Mouse (Mus musculus) stomach, embryonic 15.5 days (tissue): ENCODE results near the gene Psmd12. TPM values are rescaled to one million over a fixed set of nuclear protein-coding genes. Genes with fewer than 3 reads are reported as not detected.
A peak's percentile ranks its signal among the peaks of the same experiment; 100 is the strongest.

ENCODE experiments used
- ATAC-seq: fragments of 200-750 bp; cut with Nextera tagmentation; 2 replicates; pipeline ENCODE4 v1.8.0; 2017; ENCODE audit warnings: low read depth, moderate number of reproducible peaks, moderate TSS enrichment; ENCODE audit not compliant: insufficient read depth, low FRiP score
- H3K27ac ChIP-seq: fragments of 300-500 bp; sonication (generic); 2 replicates; pipeline ENCODE4 v1.5.1; 2015; ENCODE audit warnings: mild to moderate bottlenecking, inconsistent platforms
- H3K27me3 ChIP-seq: fragments of 300-500 bp; sonication (generic); replicated peaks from 2 replicates; pipeline ENCODE4 v1.6.1; 2015; ENCODE audit warnings: inconsistent platforms
- H3K36me3 ChIP-seq: fragments of 300-500 bp; sonication (generic); 2 replicates; pipeline ENCODE4 v1.6.1; 2015; ENCODE audit warnings: inconsistent platforms
- H3K4me1 ChIP-seq: fragments of 300-500 bp; sonication (generic); 2 replicates; pipeline ENCODE4 v1.6.1; 2015; ENCODE audit warnings: inconsistent platforms
- H3K4me2 ChIP-seq: fragments of 300-500 bp; sonication (generic); 2 replicates; pipeline ENCODE4 v1.6.1; 2015; ENCODE audit warnings: mild to moderate bottlenecking, inconsistent platforms
- H3K4me3 ChIP-seq: fragments of 300-500 bp; sonication (generic); replicated peaks from 2 replicates; pipeline ENCODE4 v1.5.1; 2015; ENCODE audit warnings: inconsistent platforms
- H3K9ac ChIP-seq: fragments of 300-500 bp; sonication (generic); 2 replicates; pipeline ENCODE4 v1.6.1; 2015; ENCODE audit warnings: inconsistent platforms
- H3K9me3 ChIP-seq: fragments of 300-500 bp; sonication (generic); 2 replicates; pipeline ENCODE4 v1.6.1; 2016; ENCODE audit warnings: inconsistent platforms
- WGBS: fragments of 180-500 bp; shearing (Covaris S2); methylation state at CpG from one replicate; pipeline ENCODE4 v1.1.7; 2015; 5-methylcytosine and 5-hydroxymethylcytosine counted together
- polyA plus RNA-seq: library from polyadenylated mRNA; unstranded; fragments of >200 nt; fragmentation: Nextera tagmentation; extraction: Ambion mirVana; gene quantifications from 2 replicates; pipeline ENCODE4 v1.2.1, GENCODE M21; 2015

Gene Psmd12
- polyA plus RNA-seq, 1 experiment from 2014 or later, result 160 TPM

DNA sequence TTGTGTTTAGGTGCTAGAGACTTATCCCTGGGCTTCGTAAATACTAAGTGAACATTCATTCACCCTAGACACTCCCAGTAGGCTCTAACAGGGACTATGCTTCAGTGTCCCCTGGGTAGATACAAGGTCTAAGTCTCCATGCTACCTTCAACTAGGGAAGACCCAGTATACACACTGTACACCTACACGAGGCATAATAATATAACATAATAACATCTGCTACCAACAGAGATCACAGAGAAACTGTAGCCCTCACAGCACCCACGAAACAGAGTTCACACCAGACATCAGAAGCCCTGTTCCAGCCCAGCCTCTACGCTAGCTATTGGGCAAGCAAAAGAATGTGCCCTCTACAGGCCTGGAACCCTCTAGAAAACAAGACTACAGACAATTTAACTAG, 14.2 kb upstream of the Psmd12 start:
- Histone ChIP-seq H3K9ac (no peak overlapping the region), H3K4me3 (no peak overlapping the region), H3K4me1 (peaks cover 12% of the 10 kb centered on the region), H3K36me3 (no peaks in the 10 kb centered on the region), H3K27me3 (no peaks in the 10 kb centered on the region), H3K9me3 (no peaks in the 10 kb centered on the region), H3K4me2 (no peak overlapping the region), H3K27ac (no peak overlapping the region)
- no peak for ATAC-seq
- WGBS, result 92% methylated on average over 4 of the region's 4 CpGs

DNA sequence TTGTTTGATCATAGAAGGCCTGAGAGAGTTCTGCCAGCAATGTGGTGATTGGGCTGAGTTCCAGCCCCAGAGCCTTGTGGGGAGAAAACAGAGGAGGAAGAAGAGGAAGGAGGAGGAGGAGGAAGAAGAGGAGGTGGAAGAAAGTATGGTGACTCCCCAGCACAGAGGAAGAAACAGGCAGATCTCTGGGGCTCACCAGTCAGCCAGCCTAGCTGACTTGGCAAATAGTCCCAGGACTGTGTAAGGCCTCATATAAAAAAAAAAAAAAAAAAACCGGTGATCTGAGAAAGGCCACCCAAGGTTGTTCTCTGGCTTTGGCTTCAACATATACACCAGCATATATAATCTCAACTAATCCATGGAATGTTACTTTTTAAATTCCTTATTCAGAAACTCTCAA, 13.3 kb upstream of the Psmd12 start:
- Histone ChIP-seq H3K27ac (no peak overlapping the region), H3K4me1 (peaks cover 15% of the 10 kb centered on the region), H3K27me3 (no peaks in the 10 kb centered on the region), H3K4me3 (no peak overlapping the region), H3K9me3 (no peaks in the 10 kb centered on the region), H3K36me3 (no peaks in the 10 kb centered on the region), H3K9ac (no peak overlapping the region), H3K4me2 (no peak overlapping the region)
- 60% methylated on average over 1 of the region's 1 CpGs for WGBS
- no peak for ATAC-seq

GRCm38 (mm10) chr11:107466611-107467391, 12.5 kb upstream of the Psmd12 start:
- no peak overlapping the region; the same call in 1 of the 2 replicates for H3K27ac ChIP-seq
- WGBS, result 59% methylated on average over 6 of the region's 6 CpGs

DNA sequence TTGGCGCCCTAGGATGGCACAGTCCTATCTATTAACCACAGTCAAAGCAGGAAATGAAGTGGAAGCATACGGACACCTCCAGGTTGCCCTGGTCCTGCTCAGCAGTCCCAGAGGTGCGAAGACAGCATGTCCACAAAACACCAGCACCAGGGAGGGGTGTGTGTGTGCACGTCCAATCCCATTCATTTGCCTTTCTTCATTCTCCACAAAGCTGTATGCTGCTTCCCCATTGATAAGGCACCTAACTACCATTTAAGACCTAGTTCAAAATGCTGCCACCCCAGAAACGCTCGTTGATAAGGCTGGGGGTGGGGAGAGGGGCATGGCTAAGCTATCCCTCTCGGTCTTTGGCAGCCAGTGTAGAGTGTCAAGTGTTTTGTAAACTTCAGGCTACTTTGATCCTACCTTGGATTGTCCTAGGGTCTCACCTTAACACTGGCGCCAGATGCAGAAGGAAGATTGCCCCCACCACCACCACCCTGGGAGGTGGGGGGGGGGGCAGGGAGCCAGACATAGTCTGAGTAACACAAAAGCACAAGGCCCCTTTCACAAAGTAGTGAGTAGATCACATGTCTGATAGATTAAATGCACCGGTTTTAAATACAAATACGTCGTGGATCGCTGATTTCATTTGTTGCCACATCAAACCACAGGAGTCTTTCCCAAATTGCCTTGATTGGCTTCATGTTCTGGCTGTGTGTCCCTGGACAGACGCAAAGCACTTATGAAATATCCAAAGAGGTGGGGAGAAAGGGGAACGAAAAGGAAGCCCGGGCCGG, 10.8 kb upstream of the Psmd12 start:
- Histone ChIP-seq H3K4me1 (peaks cover 19% of the 10 kb centered on the region), H3K9ac (peak overlapping the region; percentile 88; the same call in 1 of the 2 replicates), H3K27me3 (no peaks in the 10 kb centered on the region), H3K4me3 (peak overlapping the region; percentile 78), H3K36me3 (no peaks in the 10 kb centered on the region), H3K27ac (peak overlapping the region; percentile 89), H3K9me3 (no peaks in the 10 kb centered on the region), H3K4me2 (peak overlapping the region; percentile 98)
- peak; percentile 38; the same call in 1 of the 2 replicates for ATAC-seq
- 21% methylated on average over 16 of the region's 16 CpGs for WGBS

More at GRCm38 (mm10) chr11:107466611-107467391, 12.5 kb upstream of the Psmd12 start:
- H3K9me3 ChIP-seq, result no peaks in the 10 kb centered on the region
- no peaks in the 10 kb centered on the region for H3K36me3 ChIP-seq
- no peak overlapping the region for H3K9ac ChIP-seq
- no peak overlapping the region for H3K4me2 ChIP-seq
- no peaks in the 10 kb centered on the region for H3K27me3 ChIP-seq
- H3K4me3 ChIP-seq, result no peak overlapping the region
- no peak for ATAC-seq
- H3K4me1 ChIP-seq, result peaks cover 19% of the 10 kb centered on the region

DNA sequence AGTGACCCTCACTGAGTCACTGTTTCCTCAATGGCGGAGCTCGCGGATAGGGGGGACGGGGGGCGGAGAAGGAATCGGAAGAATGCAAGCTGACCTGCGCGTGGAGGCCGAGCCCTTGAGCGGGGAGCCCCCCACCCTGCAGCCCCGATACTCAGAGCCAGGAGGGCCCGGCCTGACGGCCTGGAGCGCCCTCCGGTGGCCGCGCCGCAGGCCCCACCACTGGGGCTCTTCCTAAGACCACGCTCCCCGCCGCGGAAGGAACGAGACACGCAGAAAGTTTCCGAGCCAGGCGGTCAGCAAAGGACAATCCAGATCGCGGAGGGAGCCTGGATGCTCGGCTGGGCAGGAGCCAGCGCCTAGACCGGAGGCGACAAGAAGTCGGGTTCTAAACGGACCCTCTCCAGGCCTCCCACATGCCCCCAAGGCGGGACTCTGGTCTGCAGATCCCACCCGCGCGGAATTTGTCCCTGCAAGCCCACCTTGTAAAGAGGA, 10.2 kb upstream of the Psmd12 start:
- peak overlapping the region; percentile 89 for H3K27ac ChIP-seq
- WGBS, result under 1% methylated on average over 38 of the region's 38 CpGs
- peaks cover 19% of the 10 kb centered on the region for H3K4me1 ChIP-seq
- no peaks in the 10 kb centered on the region for H3K9me3 ChIP-seq
- H3K9ac ChIP-seq, result peak overlapping the region; percentile 88
- H3K4me2 ChIP-seq, result peak overlapping the region; percentile 98
- no peaks in the 10 kb centered on the region for H3K27me3 ChIP-seq
- no peaks in the 10 kb centered on the region for H3K36me3 ChIP-seq
- ATAC-seq, result peak; percentile 77
- peak overlapping the region; percentile 78 for H3K4me3 ChIP-seq

DNA sequence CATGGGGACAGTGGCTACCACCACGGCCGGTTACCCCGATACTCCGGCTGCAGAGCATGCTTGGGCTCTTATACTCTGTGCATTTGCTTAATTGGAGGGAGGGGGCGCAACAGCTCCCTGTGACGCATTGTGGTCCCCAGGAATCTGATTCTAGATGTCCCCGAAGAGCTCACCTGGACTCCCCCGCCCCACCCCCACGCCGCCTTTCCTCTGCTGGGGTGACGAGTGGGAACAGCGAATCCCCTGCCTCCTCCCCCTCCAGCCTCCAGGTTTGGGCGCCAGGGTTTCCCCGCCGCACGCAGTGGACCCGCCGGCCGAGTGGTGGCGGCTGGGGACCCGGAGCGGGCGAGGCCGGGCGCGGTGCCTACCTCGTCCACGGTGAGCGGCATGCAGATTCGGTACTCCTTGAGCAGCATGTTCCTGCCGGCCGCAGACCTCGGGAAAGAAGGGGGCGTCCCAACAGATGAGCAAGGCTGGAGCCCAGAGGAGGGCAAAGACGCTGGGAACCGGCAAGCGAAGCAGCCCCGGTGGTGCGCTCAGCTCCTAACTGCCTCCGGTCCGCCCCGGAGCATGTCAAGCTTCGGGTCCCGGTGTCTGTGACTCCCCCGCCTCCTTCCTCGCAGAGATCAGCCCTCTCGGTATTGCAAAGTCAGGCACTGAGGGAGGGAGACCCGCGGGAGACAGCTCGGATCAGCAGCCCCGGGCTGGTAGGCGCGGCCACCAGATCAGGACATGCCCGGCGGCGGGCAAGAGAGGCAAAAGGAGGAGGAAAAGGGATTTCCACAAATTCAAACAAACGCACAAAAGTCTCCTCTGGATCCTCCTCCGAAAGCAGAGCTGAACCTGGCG, 9.5 kb upstream of the Psmd12 start:
- no peaks in the 10 kb centered on the region for H3K9me3 ChIP-seq
- H3K27ac ChIP-seq, result peak overlapping the region; percentile 89
- peak overlapping the region; percentile 88 for H3K9ac ChIP-seq
- peaks cover 19% of the 10 kb centered on the region for H3K4me1 ChIP-seq
- no peaks in the 10 kb centered on the region for H3K36me3 ChIP-seq
- WGBS, result under 1% methylated on average over 59 of the region's 59 CpGs
- H3K4me3 ChIP-seq, result peak overlapping the region; percentile 78
- peak; percentile 56 for ATAC-seq
- peak overlapping the region; percentile 98 for H3K4me2 ChIP-seq
- no peaks in the 10 kb centered on the region for H3K27me3 ChIP-seq

GRCm38 (mm10) chr11:107470521-107471041, 8.7 kb upstream of the Psmd12 start, which contains the start of gene Pitpnc1:
TSS of gene Pitpnc1 (minus strand) at chr11:107470699.
- Histone ChIP-seq H3K4me3 (peak within 1 kb of the TSS; percentile 78), H3K4me1 (peaks cover 19% of the 10 kb centered on the region), H3K27me3 (no peaks in the 10 kb centered on the region), H3K27ac (peak within 1 kb of the TSS; percentile 89), H3K9me3 (no peaks in the 10 kb centered on the region), H3K4me2 (peak within 1 kb of the TSS; percentile 98), H3K36me3 (no peaks in the 10 kb centered on the region), H3K9ac (peak within 1 kb of the TSS; percentile 88)
- under 1% methylated on average over 37 of the region's 37 CpGs for WGBS
- peak; percentile 86 for ATAC-seq

GRCm38 (mm10) chr11:107471071-107471720, 8.1 kb upstream of the Psmd12 start:
- Histone ChIP-seq H3K9me3 (no peaks in the 10 kb centered on the region), H3K4me1 (peaks cover 19% of the 10 kb centered on the region), H3K4me2 (peak overlapping the region; percentile 98), H3K27ac (peak overlapping the region; percentile 89), H3K36me3 (no peaks in the 10 kb centered on the region), H3K27me3 (no peaks in the 10 kb centered on the region), H3K4me3 (peak overlapping the region; percentile 78), H3K9ac (peak overlapping the region; percentile 88; the same call in 1 of the 2 replicates)
- 7% methylated on average over 11 of the region's 11 CpGs for WGBS
- no peak for ATAC-seq

DNA sequence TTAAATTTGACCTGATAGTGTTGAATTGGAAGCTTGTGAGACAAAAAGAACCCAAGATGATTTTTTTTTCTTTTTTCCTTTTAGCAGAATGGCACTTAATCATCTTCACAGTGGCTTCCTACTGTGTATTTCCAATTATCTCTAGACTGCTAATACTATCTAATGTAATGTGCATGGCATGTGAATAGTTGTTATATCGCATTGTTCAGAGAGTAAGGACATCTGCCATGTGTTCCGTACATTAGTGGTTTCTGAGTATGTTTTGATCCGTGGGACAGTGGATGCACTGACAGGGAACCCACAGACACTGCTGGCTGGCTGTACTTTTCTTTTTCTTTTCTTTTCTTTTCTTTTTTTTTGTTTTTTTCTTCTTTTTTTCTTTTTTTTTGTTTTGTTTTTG, 7.0 kb upstream of the Psmd12 start:
- H3K9me3 ChIP-seq, result no peaks in the 10 kb centered on the region
- H3K27me3 ChIP-seq, result no peaks in the 10 kb centered on the region
- H3K9ac ChIP-seq, result no peak overlapping the region
- H3K4me2 ChIP-seq, result no peak overlapping the region
- H3K4me3 ChIP-seq, result no peak overlapping the region
- no peaks in the 10 kb centered on the region for H3K36me3 ChIP-seq
- WGBS, result 92% methylated on average over 3 of the region's 3 CpGs
- H3K27ac ChIP-seq, result no peak overlapping the region
- H3K4me1 ChIP-seq, result peaks cover 12% of the 10 kb centered on the region
- ATAC-seq, result no peak

DNA sequence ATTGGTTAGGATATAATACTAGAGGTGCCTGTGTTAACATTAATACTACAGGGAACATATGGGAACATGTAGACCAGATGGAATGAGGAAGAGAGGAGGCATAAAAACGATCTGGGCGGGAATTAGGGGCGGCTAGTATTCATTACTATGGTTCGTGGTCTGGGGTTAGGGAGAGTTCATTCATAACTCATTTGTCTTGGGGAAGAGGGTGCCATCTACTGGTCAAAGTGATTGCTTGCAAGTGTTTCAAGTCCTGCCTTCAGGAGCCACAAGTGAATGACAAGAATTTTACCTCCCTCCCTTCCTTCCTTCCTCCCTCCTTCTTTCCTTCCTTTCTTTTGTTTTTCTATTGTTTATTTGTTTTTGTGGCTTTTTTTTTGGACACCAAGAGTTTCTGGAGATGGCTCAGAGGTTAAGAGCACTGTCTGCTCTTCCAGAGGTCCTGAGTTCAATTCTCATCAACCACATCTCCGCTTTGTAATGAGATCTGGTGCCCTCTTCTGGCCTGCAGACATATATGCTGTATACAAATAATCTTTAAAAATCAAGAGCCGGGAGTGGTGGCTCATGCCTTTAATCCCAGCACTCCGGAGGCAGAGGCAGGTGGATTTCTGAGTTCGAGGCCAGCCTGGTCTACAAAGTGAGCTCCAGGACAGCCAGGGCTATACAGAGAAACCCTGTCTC, 6.0 kb upstream of the Psmd12 start:
- no peaks in the 10 kb centered on the region for H3K36me3 ChIP-seq
- peaks cover 10% of the 10 kb centered on the region for H3K4me1 ChIP-seq
- H3K4me3 ChIP-seq, result no peak overlapping the region
- ATAC-seq, result no peak
- WGBS, result 23% methylated on average over 8 of the region's 8 CpGs
- H3K27me3 ChIP-seq, result no peaks in the 10 kb centered on the region
- H3K27ac ChIP-seq, result no peak overlapping the region
- no peaks in the 10 kb centered on the region for H3K9me3 ChIP-seq
- H3K9ac ChIP-seq, result no peak overlapping the region
- H3K4me2 ChIP-seq, result no peak overlapping the region
